Mouse (Mus musculus) liver, embryonic 14.5 days (tissue): ENCODE data around the gene Parp3. TPM values are rescaled to one million over a fixed set of nuclear protein-coding genes. Genes with fewer than 3 reads are reported as not detected.

Experiments used
- ATAC-seq: fragments of 200-750 bp; cut with Nextera tagmentation; 2 replicates; pipeline ENCODE4 v1.8.0; 2017; ENCODE audit warnings: moderate number of reproducible peaks, mild to moderate bottlenecking, moderate library complexity; ENCODE audit not compliant: insufficient read depth
- DNase-seq, 3 experiments: peaks; one replicate each; pipeline ENCODE4 v3.0.0-alpha.2; 2012 to 2013; ENCODE audit warnings: low read depth in 3 of 3, low spot score in 3 of 3
- H3K27ac ChIP-seq: fragments of 300-500 bp; sonication (generic); 2 replicates; pipeline ENCODE4 v1.5.1; 2014; ENCODE audit warnings: moderate library complexity, mild to moderate bottlenecking, control low read depth, inconsistent platforms
- H3K27me3 ChIP-seq: fragments of 300-500 bp; sonication (generic); 2 replicates; pipeline ENCODE4 v1.6.1; 2014; ENCODE audit warnings: mild to moderate bottlenecking, low read length, moderate library complexity; ENCODE audit not compliant: control insufficient read depth, insufficient read depth
- H3K36me3 ChIP-seq: fragments of 300-500 bp; sonication (generic); replicated peaks from 2 replicates; pipeline ENCODE4 v1.6.1; 2014; ENCODE audit warnings: low read depth; ENCODE audit not compliant: control insufficient read depth, insufficient read depth
- H3K4me1 ChIP-seq, 2 experiments: fragments of 200-500 bp in 1 of 2; fragments of 300-500 bp in 1 of 2; sonication (generic) in 1 of 2; replicated peaks; 2 replicates each; pipeline ENCODE4 v1.6.1; 2012 to 2014; ENCODE audit warnings: antibody characterized with exemption in 1 of 2, inconsistent platforms in 1 of 2, low read length in 1 of 2; ENCODE audit not compliant: control insufficient read depth in 2 of 2, insufficient read depth in 2 of 2
- H3K4me2 ChIP-seq: fragments of 300-500 bp; sonication (generic); 2 replicates; pipeline ENCODE4 v1.6.1; 2014; ENCODE audit warnings: low read depth, mild to moderate bottlenecking, control low read depth, moderate library complexity
- H3K4me3 ChIP-seq, 2 experiments: fragments of 200-500 bp in 1 of 2; fragments of 300-500 bp in 1 of 2; sonication (generic) in 1 of 2; 2 replicates each; pipeline ENCODE4 v1.5.1; 2012 to 2014; ENCODE audit warnings: low read depth in 2 of 2, low read length in 2 of 2, mild to moderate bottlenecking in 2 of 2, control low read depth in 1 of 2, inconsistent platforms in 1 of 2, moderate library complexity in 1 of 2; ENCODE audit not compliant: insufficient read depth in 1 of 2
- H3K9ac ChIP-seq: fragments of 300-500 bp; sonication (generic); replicated peaks from 2 replicates; pipeline ENCODE4 v1.6.1; 2014; ENCODE audit warnings: mild to moderate bottlenecking, control low read depth, moderate library complexity
- H3K9me3 ChIP-seq: fragments of 300-500 bp; sonication (generic); 2 replicates; pipeline ENCODE4 v1.6.1; 2016; ENCODE audit warnings: low read length, mixed read lengths; ENCODE audit not compliant: control insufficient read depth
- CTCF ChIP-seq: IDR thresholded peaks from 2 replicates; pipeline ENCODE4 v1.5.1; 2016; ENCODE audit warnings: antibody characterized with exemption, low read depth, control low read depth
- EP300 ChIP-seq: IDR thresholded peaks from 2 replicates; pipeline ENCODE4 v1.6.1; 2016; ENCODE audit warnings: antibody characterized with exemption, low read depth
- WGBS: fragments of 180-500 bp; shearing (Covaris S2); extraction: QIAGEN DNeasy Blood & Tissue Kit; methylation state at CpG from one replicate; pipeline ENCODE4 v1.1.7; 2014; ENCODE audit not compliant: insufficient replicate concordance; 5-methylcytosine and 5-hydroxymethylcytosine counted together
- polyA plus RNA-seq, 2 experiments: library from polyadenylated mRNA; depleted of rRNA in 1 of 2; stranded (reverse) in 1 of 2; unstranded in 1 of 2; fragments of >200 nt; fragmentation: Nextera tagmentation in 1 of 2; extraction: Ambion mirVana in 1 of 2; gene quantifications; 2 replicates each; pipeline versions ENCODE4 v1.2.1 to v1.2.3; 2012 to 2014

Parp3 gene
- polyA plus RNA-seq, 2 experiments = 0.91 to 1.3 TPM

GRCm38 (mm10) chr9:106467746-106468145 lies 9.0 kb downstream of the Parp3 start:
- Histone ChIP-seq H3K27ac (no peak overlapping the region), H3K4me3 (no peak overlapping the region), H3K36me3 (no peaks in the 10 kb centered on the region), H3K9ac (no peak overlapping the region), H3K9me3 (no peaks in the 10 kb centered on the region), H3K4me1 (no peaks in the 10 kb centered on the region), H3K27me3 (peaks cover 20% of the 10 kb centered on the region), H3K4me2 (no peak overlapping the region)
- DNase-seq (no peak), ATAC-seq (no peak)
- no peak for TF ChIP-seq CTCF
- no peak for TF ChIP-seq EP300
- WGBS = 68% methylated on average over 7 of the region's 7 CpGs

GRCm38 (mm10) chr9:106466721-106467120 lies 10.0 kb downstream of the Parp3 start:
- Histone ChIP-seq H3K4me3 (no peak overlapping the region), H3K9ac (no peak overlapping the region), H3K27me3 (peaks cover 20% of the 10 kb centered on the region), H3K9me3 (no peaks in the 10 kb centered on the region), H3K4me1 (no peaks in the 10 kb centered on the region), H3K4me2 (no peak overlapping the region), H3K36me3 (no peaks in the 10 kb centered on the region), H3K27ac (no peak overlapping the region)
- WGBS = 58% methylated on average over 6 of the region's 6 CpGs
- DNase-seq (no peak), ATAC-seq (no peak)
- no peak for TF ChIP-seq EP300
- TF ChIP-seq CTCF = no peak

- WGBS = 26% methylated on average over 26 of the region's 26 CpGs
- no peaks in the 10 kb centered on the region for H3K4me1 ChIP-seq
- peak within 1 kb of the TSS; percentile 19 to 48; a peak in 3 of 4 replicates for H3K4me3 ChIP-seq
- no peaks in the 10 kb centered on the region for H3K9me3 ChIP-seq
- DNase-seq = no peak
- H3K27me3 ChIP-seq = peaks cover 20% of the 10 kb centered on the region
- no peaks in the 10 kb centered on the region for H3K36me3 ChIP-seq
- no peak within 1 kb of the TSS for H3K27ac ChIP-seq
- peak within 1 kb of the TSS; percentile 66 for H3K4me2 ChIP-seq
- no peak within 1 kb of the TSS for H3K9ac ChIP-seq
- ATAC-seq = no peak
- TF ChIP-seq CTCF (no peak), EP300 (no peak)
These were observed 11.1 kb downstream of the Parp3 start, which contains the start of gene Gpr62 for GRCm38 (mm10) chr9:106465571-106466200. Gene Gpr62 (minus strand): TSS chr9:106465938.

GRCm38 (mm10) chr9:106464751-106465541 lies 11.8 kb downstream of the Parp3 start:
- Histone ChIP-seq H3K4me3 (peak overlapping the region; percentile 19 to 48; a peak in 3 of 4 replicates), H3K4me2 (peak overlapping the region; percentile 66), H3K27me3 (peaks cover 20% of the 10 kb centered on the region), H3K27ac (no peak overlapping the region), H3K36me3 (no peaks in the 10 kb centered on the region), H3K9me3 (no peaks in the 10 kb centered on the region), H3K9ac (no peak overlapping the region), H3K4me1 (no peaks in the 10 kb centered on the region)
- TF ChIP-seq EP300 (no peak), CTCF (no peak)
- no peak for DNase-seq
- ATAC-seq = peak; percentile 34; the same call in 1 of the 2 replicates
- WGBS = 3% methylated on average over 98 of the region's 99 CpGs
